Mouse (Mus musculus): Measurements from ENCODE around the gene Plekha6.

DNA sequence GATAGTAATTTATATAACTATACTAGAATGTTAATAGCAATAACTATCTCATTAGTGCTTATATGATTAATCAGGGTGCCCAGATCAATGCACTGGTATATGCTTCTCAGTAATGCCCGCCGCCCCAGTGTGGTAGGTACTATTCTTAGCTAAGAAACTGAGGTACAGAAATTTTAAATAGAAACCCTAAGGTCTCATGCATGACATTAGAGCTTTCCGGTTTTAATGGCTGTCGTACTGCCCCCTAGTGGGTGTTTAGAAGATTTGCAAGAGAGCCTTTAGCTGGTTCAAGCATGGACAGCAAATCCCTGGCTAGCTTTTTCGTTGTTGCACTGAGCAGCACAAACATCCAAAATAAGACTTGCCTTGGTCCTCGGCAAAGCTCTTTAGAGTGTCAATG, 143.3 kb downstream of the Plekha6 start:
- no peak for TF ChIP-seq POLR2A (IDR thresholded peaks at IDR 0.05; ENCODE audit: borderline replicate concordance, low read depth, low read length)
- no peak for TF ChIP-seq CTCF (IDR thresholded peaks at IDR 0.05; ENCODE audit: low read depth, low read length)
